Mouse (Mus musculus): Measurements from ENCODE around the gene Hkdc1. TPM values are rescaled to one million over a fixed set of nuclear protein-coding genes. Genes with fewer than 3 reads are reported as not detected.

The Hkdc1 gene
- polyA plus RNA-seq, 1 experiment, result 0.04 TPM

- Histone ChIP-seq H3K4me3 (ENCODE audit: extremely low read depth, insufficient read depth, insufficient read length) (no peak overlapping the region), H3K27me3 (ENCODE audit: control insufficient read depth, insufficient read depth, low read length) (no peaks in the 10 kb centered on the region), H3K27ac (ENCODE audit: insufficient read depth, low read length) (no peak overlapping the region), H3K36me3 (ENCODE audit: control insufficient read depth, insufficient read depth, low read length) (peaks cover 40% of the 10 kb centered on the region), H3K4me1 (ENCODE audit: control insufficient read depth, insufficient read depth, insufficient read length) (no peaks in the 10 kb centered on the region)
- TF ChIP-seq POLR2A (IDR thresholded peaks at IDR 0.05; ENCODE audit: low read depth, low read length) (no peak), CTCF (IDR thresholded peaks at IDR 0.05; ENCODE audit: extremely low read depth, insufficient read depth, insufficient read length, insufficient replicate concordance) (no peak)
- DNase-seq (ENCODE audit: low read depth in 1 of 2, low spot score in 2 of 2), result no peak
- WGBS, result 85% methylated on average over 5 of the region's 5 CpGs
Measured at GRCm38 (mm10) chr10:62430427-62430826, 8.1 kb upstream of the Hkdc1 start.

DNA sequence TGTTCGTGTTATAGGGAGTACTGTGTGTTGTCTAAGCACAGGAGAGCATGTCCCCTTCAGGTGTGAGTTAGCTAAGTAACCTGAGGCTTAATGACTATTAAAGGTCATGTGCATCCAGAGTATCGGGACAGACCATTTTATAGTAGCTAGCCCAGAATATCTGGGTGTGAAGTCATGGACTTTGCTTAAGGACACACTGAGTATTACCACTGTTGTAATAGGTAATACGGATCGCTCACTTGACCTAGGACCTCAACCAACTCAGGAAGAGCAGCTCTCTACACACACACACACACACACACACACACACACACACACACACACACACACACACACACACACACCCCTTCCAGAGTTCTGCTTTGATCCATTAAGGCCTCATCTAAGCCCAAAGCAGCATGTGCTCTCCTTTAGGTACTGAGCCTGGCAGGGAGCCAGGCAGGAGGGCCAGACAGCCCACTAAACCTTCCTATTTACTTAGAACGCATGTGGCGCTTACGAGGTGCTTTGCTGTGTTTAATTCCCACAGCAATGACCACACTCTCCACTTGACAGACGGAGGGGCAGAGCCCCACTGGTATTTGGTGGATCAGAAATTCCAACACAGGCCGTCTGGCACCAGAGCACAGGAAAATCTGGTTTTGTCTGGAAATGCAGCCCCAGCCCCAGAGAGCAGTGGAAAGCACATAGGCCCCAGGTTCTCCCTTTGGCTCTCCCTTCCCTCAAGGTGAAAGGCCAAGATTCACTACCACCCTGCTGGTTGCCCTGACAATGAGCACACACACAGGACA lies 3.0 kb upstream of the Hkdc1 start:
- Histone ChIP-seq H3K4me3 (ENCODE audit: extremely low read depth, insufficient read depth, insufficient read length) (no peak overlapping the region), H3K27ac (ENCODE audit: insufficient read depth, low read length) (no peak overlapping the region), H3K4me1 (ENCODE audit: control insufficient read depth, insufficient read depth, insufficient read length) (no peaks in the 10 kb centered on the region), H3K27me3 (ENCODE audit: control insufficient read depth, insufficient read depth, low read length) (no peaks in the 10 kb centered on the region), H3K36me3 (ENCODE audit: control insufficient read depth, insufficient read depth, low read length) (peaks cover 15% of the 10 kb centered on the region)
- no peak for DNase-seq (ENCODE audit: low read depth in 1 of 2, low spot score in 2 of 2)
- WGBS, result 78% methylated on average over 9 of the region's 9 CpGs
- TF ChIP-seq POLR2A (IDR thresholded peaks at IDR 0.05; ENCODE audit: low read depth, low read length) (no peak), CTCF (IDR thresholded peaks at IDR 0.05; ENCODE audit: extremely low read depth, insufficient read depth, insufficient read length, insufficient replicate concordance) (no peak)

GRCm38 (mm10) chr10:62421127-62421526 lies 1.2 kb downstream of the Hkdc1 start:
- no peak for TF ChIP-seq POLR2A (IDR thresholded peaks at IDR 0.05; ENCODE audit: low read depth, low read length)
- no peak for TF ChIP-seq CTCF (IDR thresholded peaks at IDR 0.05; ENCODE audit: extremely low read depth, insufficient read depth, insufficient read length, insufficient replicate concordance)
- H3K27ac ChIP-seq (ENCODE audit: insufficient read depth, low read length), result no peak overlapping the region
- 87% methylated on average over 3 of the region's 3 CpGs for whole genome bisulfite sequencing
- no peaks in the 10 kb centered on the region for H3K4me1 ChIP-seq (ENCODE audit: control insufficient read depth, insufficient read depth, insufficient read length)
- no peak for DNase-seq (ENCODE audit: low read depth in 1 of 2, low spot score in 2 of 2)
- no peak overlapping the region for H3K4me3 ChIP-seq (ENCODE audit: extremely low read depth, insufficient read depth, insufficient read length)
- H3K36me3 ChIP-seq (ENCODE audit: control insufficient read depth, insufficient read depth, low read length), result no peaks in the 10 kb centered on the region
- no peaks in the 10 kb centered on the region for H3K27me3 ChIP-seq (ENCODE audit: control insufficient read depth, insufficient read depth, low read length)

DNA sequence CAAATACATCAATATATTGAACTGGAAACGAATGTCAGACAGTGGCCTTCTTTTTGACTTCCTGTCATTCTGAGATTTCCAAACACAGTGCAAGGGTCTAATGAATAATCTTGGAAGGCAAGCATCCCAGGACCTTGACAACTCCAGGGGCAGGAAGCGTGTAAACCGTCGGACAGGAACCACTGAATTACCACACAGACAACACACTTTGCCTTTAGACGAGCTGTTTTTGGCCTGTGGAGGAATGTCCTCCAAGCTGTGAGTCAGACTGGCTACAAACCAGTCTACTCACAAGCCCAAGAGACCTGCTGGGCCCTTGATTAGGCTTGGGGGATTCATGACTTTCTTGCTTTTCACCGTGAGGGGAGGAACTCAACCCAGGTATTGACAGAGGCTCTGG lies 1.9 kb downstream of the Hkdc1 start:
- no peak overlapping the region for H3K4me3 ChIP-seq (ENCODE audit: extremely low read depth, insufficient read depth, insufficient read length)
- TF ChIP-seq POLR2A (IDR thresholded peaks at IDR 0.05; ENCODE audit: low read depth, low read length) (no peak), CTCF (IDR thresholded peaks at IDR 0.05; ENCODE audit: extremely low read depth, insufficient read depth, insufficient read length, insufficient replicate concordance) (no peak)
- no peaks in the 10 kb centered on the region for H3K27me3 ChIP-seq (ENCODE audit: control insufficient read depth, insufficient read depth, low read length)
- no peaks in the 10 kb centered on the region for H3K4me1 ChIP-seq (ENCODE audit: control insufficient read depth, insufficient read depth, insufficient read length)
- 63% methylated on average over 6 of the region's 6 CpGs for WGBS
- H3K27ac ChIP-seq (ENCODE audit: insufficient read depth, low read length), result no peak overlapping the region
- no peak for DNase-seq (ENCODE audit: low read depth in 1 of 2, low spot score in 2 of 2)
- H3K36me3 ChIP-seq (ENCODE audit: control insufficient read depth, insufficient read depth, low read length), result no peaks in the 10 kb centered on the region

GRCm38 (mm10) chr10:62419422-62419821 lies 2.9 kb downstream of the Hkdc1 start:
- 89% methylated on average over 5 of the region's 5 CpGs for WGBS
- Histone ChIP-seq H3K4me3 (ENCODE audit: extremely low read depth, insufficient read depth, insufficient read length) (no peak overlapping the region), H3K36me3 (ENCODE audit: control insufficient read depth, insufficient read depth, low read length) (no peaks in the 10 kb centered on the region), H3K27me3 (ENCODE audit: control insufficient read depth, insufficient read depth, low read length) (no peaks in the 10 kb centered on the region), H3K27ac (ENCODE audit: insufficient read depth, low read length) (no peak overlapping the region), H3K4me1 (ENCODE audit: control insufficient read depth, insufficient read depth, insufficient read length) (no peaks in the 10 kb centered on the region)
- TF ChIP-seq POLR2A (IDR thresholded peaks at IDR 0.05; ENCODE audit: low read depth, low read length), result no peak
- no peak for TF ChIP-seq CTCF (IDR thresholded peaks at IDR 0.05; ENCODE audit: extremely low read depth, insufficient read depth, insufficient read length, insufficient replicate concordance)
- no peak for DNase-seq (ENCODE audit: low read depth in 1 of 2, low spot score in 2 of 2)

DNA sequence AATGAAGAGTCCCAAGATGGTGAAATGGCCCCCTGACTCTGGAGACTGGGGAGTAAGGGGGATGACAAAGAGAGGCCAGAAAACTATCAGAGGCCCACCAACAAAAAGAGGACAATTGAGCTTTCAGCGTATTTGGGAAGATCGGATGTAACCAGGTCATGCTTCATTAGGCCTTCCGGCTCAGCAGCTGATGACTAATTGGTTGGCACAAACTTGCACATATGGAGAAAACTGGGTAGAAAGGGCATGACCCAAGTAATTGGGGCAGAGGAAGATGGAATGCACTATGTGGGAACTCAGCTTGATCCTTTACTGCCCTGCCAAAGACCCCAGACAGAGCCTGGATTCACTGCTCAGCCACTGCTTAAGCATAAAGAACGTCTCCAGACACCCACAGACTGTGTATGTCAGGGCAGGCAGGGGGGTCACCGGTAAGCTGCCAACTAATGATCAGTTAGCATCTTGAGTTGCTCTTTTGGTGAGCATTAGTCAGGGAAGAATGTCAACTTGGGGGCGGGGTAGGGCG lies 3.4 kb downstream of the Hkdc1 start:
- H3K4me3 ChIP-seq (ENCODE audit: extremely low read depth, insufficient read depth, insufficient read length), result no peak overlapping the region
- TF ChIP-seq CTCF (IDR thresholded peaks at IDR 0.05; ENCODE audit: extremely low read depth, insufficient read depth, insufficient read length, insufficient replicate concordance) (no peak), POLR2A (IDR thresholded peaks at IDR 0.05; ENCODE audit: low read depth, low read length) (no peak)
- no peaks in the 10 kb centered on the region for H3K4me1 ChIP-seq (ENCODE audit: control insufficient read depth, insufficient read depth, insufficient read length)
- DNase-seq (ENCODE audit: low read depth in 1 of 2, low spot score in 2 of 2), result no peak
- no peak overlapping the region for H3K27ac ChIP-seq (ENCODE audit: insufficient read depth, low read length)
- no peaks in the 10 kb centered on the region for H3K36me3 ChIP-seq (ENCODE audit: control insufficient read depth, insufficient read depth, low read length)
- WGBS, result 87% methylated on average over 7 of the region's 7 CpGs
- H3K27me3 ChIP-seq (ENCODE audit: control insufficient read depth, insufficient read depth, low read length), result no peaks in the 10 kb centered on the region

GRCm38 (mm10) chr10:62413606-62413982 lies 8.7 kb downstream of the Hkdc1 start:
- H3K27me3 ChIP-seq (ENCODE audit: control insufficient read depth, insufficient read depth, low read length), result no peaks in the 10 kb centered on the region
- no peak overlapping the region for H3K27ac ChIP-seq (ENCODE audit: insufficient read depth, low read length)
- WGBS, result 51% methylated on average over 4 of the region's 4 CpGs
- no peak for DNase-seq (ENCODE audit: low read depth in 1 of 2, low spot score in 2 of 2)
- no peaks in the 10 kb centered on the region for H3K36me3 ChIP-seq (ENCODE audit: control insufficient read depth, insufficient read depth, low read length)
- no peak overlapping the region for H3K4me3 ChIP-seq (ENCODE audit: extremely low read depth, insufficient read depth, insufficient read length)
- no peaks in the 10 kb centered on the region for H3K4me1 ChIP-seq (ENCODE audit: control insufficient read depth, insufficient read depth, insufficient read length)
- no peak for TF ChIP-seq CTCF (IDR thresholded peaks at IDR 0.05; ENCODE audit: extremely low read depth, insufficient read depth, insufficient read length, insufficient replicate concordance)

Data from spleen, adult 2 months (tissue).